Mouse (Mus musculus): ENCODE results near the gene Neu2. TPM values are rescaled to one million over a fixed set of nuclear protein-coding genes. Genes with fewer than 3 reads are reported as not detected.

The Neu2 gene
- total RNA-seq, 2 experiments from 2014 or later, result 0.38 to 0.44 TPM

- H3K27ac ChIP-seq, result no peak overlapping the region
- TF ChIP-seq CTCF (conservative IDR thresholded peaks at IDR 0.05), result no peak
- H3K4me3 ChIP-seq, result no peak overlapping the region
- DNase-seq (ENCODE audit: low spot score in 2 of 2), result no peak
Measured at GRCm38 (mm10) chr1:87565760-87566159, 56.1 kb downstream of the Neu2 start.

GRCm38 (mm10) chr1:87568398-87568797, 58.7 kb downstream of the Neu2 start:
- peak in 1 of 2 experiments; percentile 24 for DNase-seq (ENCODE audit: low spot score in 2 of 2)
- Histone ChIP-seq H3K4me3 (no peak overlapping the region), H3K27ac (no peak overlapping the region)
- TF ChIP-seq CTCF (conservative IDR thresholded peaks at IDR 0.05), result peak; percentile 79

- H3K4me3 ChIP-seq, result no peak overlapping the region
Measured at GRCm38 (mm10) chr1:87573261-87573660, 63.6 kb downstream of the Neu2 start.

GRCm38 (mm10) chr1:87573800-87574215, 64.1 kb downstream of the Neu2 start, which contains the start of gene Ngef:
Ngef (minus strand) TSS chr1:87573870.
- 0 out of 2 replicates have a peak within 1 kb of the TSS, but pooled peaks have one; percentile 3 for H3K27ac ChIP-seq
- DNase-seq (ENCODE audit: low spot score in 2 of 2), result no peak

More at GRCm38 (mm10) chr1:87573261-87573660, 63.6 kb downstream of the Neu2 start:
- no peak for DNase-seq (ENCODE audit: low spot score in 2 of 2)
- TF ChIP-seq CTCF (conservative IDR thresholded peaks at IDR 0.05), result no peak
- no peak overlapping the region for H3K27ac ChIP-seq

GRCm38 (mm10) chr1:87574353-87574752, 64.7 kb downstream of the Neu2 start:
- peak in 1 of 2 experiments; percentile 12 for DNase-seq (ENCODE audit: low spot score in 2 of 2)
- no peak for TF ChIP-seq CTCF (conservative IDR thresholded peaks at IDR 0.05)
- Histone ChIP-seq H3K27ac (0 out of 2 replicates have a peak overlapping the region, but pooled peaks have one; percentile 3), H3K4me3 (no peak overlapping the region)

More at GRCm38 (mm10) chr1:87573800-87574215, 64.1 kb downstream of the Neu2 start, which contains the start of gene Ngef:
- no peak for TF ChIP-seq CTCF (conservative IDR thresholded peaks at IDR 0.05)
- no peak within 1 kb of the TSS for H3K4me3 ChIP-seq

- H3K4me3 ChIP-seq, result no peak overlapping the region
- peak; percentile 23 to 26 for DNase-seq (ENCODE audit: low spot score in 2 of 2)
- no peak for TF ChIP-seq CTCF (conservative IDR thresholded peaks at IDR 0.05)
Measured at GRCm38 (mm10) chr1:87574785-87575184, 65.1 kb downstream of the Neu2 start.

GRCm38 (mm10) chr1:87578965-87579364, 69.3 kb downstream of the Neu2 start:
- H3K27ac ChIP-seq, result no peak overlapping the region
- no peak for TF ChIP-seq CTCF (conservative IDR thresholded peaks at IDR 0.05)
- no peak for DNase-seq (ENCODE audit: low spot score in 2 of 2)
- H3K4me3 ChIP-seq, result no peak overlapping the region

More at GRCm38 (mm10) chr1:87574785-87575184, 65.1 kb downstream of the Neu2 start:
- 0 out of 2 replicates have a peak overlapping the region, but pooled peaks have one; percentile 3 for H3K27ac ChIP-seq

GRCm38 (mm10) chr1:87580824-87581223, 71.1 kb downstream of the Neu2 start:
- no peak for TF ChIP-seq CTCF (conservative IDR thresholded peaks at IDR 0.05)
- DNase-seq (ENCODE audit: low spot score in 2 of 2), result no peak
- Histone ChIP-seq H3K27ac (no peak overlapping the region), H3K4me3 (no peak overlapping the region)

GRCm38 (mm10) chr1:87589162-87589561, 79.5 kb downstream of the Neu2 start:
- DNase-seq (ENCODE audit: low spot score in 2 of 2), result no peak
- no peak for TF ChIP-seq CTCF (conservative IDR thresholded peaks at IDR 0.05)
- Histone ChIP-seq H3K27ac (no peak overlapping the region), H3K4me3 (no peak overlapping the region)

- no peak for DNase-seq (ENCODE audit: low spot score in 2 of 2)
- no peak overlapping the region for H3K4me3 ChIP-seq
Measured at GRCm38 (mm10) chr1:87589980-87590379, 80.3 kb downstream of the Neu2 start.

GRCm38 (mm10) chr1:87594261-87594660, 84.6 kb downstream of the Neu2 start:
- peak; percentile 19 to 61 for DNase-seq (ENCODE audit: low spot score in 2 of 2)
- no peak for TF ChIP-seq CTCF (conservative IDR thresholded peaks at IDR 0.05)
- peak overlapping the region; percentile 5; the same call in 1 of the 2 replicates for H3K27ac ChIP-seq
- H3K4me3 ChIP-seq, result no peak overlapping the region

More at GRCm38 (mm10) chr1:87589980-87590379, 80.3 kb downstream of the Neu2 start:
- no peak overlapping the region for H3K27ac ChIP-seq
- TF ChIP-seq CTCF (conservative IDR thresholded peaks at IDR 0.05), result peak; percentile 15; the same call in 1 of the 2 replicates

GRCm38 (mm10) chr1:87594671-87595070, 85.0 kb downstream of the Neu2 start:
- no peak for DNase-seq (ENCODE audit: low spot score in 2 of 2)
- TF ChIP-seq CTCF (conservative IDR thresholded peaks at IDR 0.05), result no peak
- H3K4me3 ChIP-seq, result no peak overlapping the region
- H3K27ac ChIP-seq, result peak overlapping the region; percentile 5; the same call in 1 of the 2 replicates

- no peak for TF ChIP-seq CTCF (conservative IDR thresholded peaks at IDR 0.05)
- Histone ChIP-seq H3K27ac (no peak overlapping the region), H3K4me3 (no peak overlapping the region)
- no peak for DNase-seq (ENCODE audit: low spot score in 2 of 2)
Measured at GRCm38 (mm10) chr1:87600533-87600932, 90.8 kb downstream of the Neu2 start.

GRCm38 (mm10) chr1:87601801-87602200, 92.1 kb downstream of the Neu2 start:
- no peak for TF ChIP-seq CTCF (conservative IDR thresholded peaks at IDR 0.05)
- Histone ChIP-seq H3K27ac (no peak overlapping the region), H3K4me3 (no peak overlapping the region)
- DNase-seq (ENCODE audit: low spot score in 2 of 2), result no peak

All from layer of hippocampus, adult 2 months (tissue).